Comparison of ENCODE assay signal across 8 mouse cellular contexts in the genomic region with DNA sequence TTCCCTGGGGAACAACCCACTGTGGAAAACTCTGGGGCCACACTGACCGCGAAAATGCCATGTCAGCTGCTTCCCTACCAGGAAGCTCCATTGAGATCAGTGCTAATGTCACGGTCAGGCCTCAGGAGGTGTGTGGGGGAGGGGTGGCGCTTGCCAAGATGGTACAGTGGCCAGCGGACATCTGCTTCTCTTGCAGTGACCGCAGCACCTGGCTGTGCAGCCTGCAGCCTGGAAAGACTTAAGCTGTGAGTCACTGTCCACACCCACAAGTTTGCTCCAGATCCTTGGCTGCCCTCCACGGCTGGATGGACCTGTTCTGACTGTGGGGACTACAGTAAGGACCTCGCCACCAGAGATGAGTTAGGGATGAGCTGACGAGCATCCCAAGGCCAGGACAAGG.
DNase-seq lines count a peak whose midpoint lies in the region; ATAC-seq and TF ChIP-seq lines count a peak whose summit lies in the region.

No protein-coding gene starts in this region.

- peaks cover 13% of the 10 kb centered on the region for H3K27me3 ChIP-seq in megakaryocyte, embryonic 14.5 days (replicated peaks)
- no peaks in the 10 kb centered on the region for H3K27me3 ChIP-seq in heart, postnatal 0 days (ENCODE audit: control insufficient read depth, insufficient read depth, low read length)
- no peaks in the 10 kb centered on the region for H3K27me3 ChIP-seq in myocyte (ENCODE audit: control insufficient read depth, insufficient read depth, insufficient read length)
- H3K27me3 ChIP-seq in forebrain, postnatal 0 days (ENCODE audit: insufficient read depth, low read length) = no peaks in the 10 kb centered on the region

- ATAC-seq in megakaryocyte, adult 5-6 weeks (ENCODE audit: poor library complexity, severe bottlenecking) = no peak
- ATAC-seq in heart, postnatal 0 days (ENCODE audit: insufficient read depth, low read depth) = 0 out of 2 replicates have a peak, but pooled peaks have one; percentile 17
- no peak for ATAC-seq in forebrain, postnatal 0 days

- no peaks in the 10 kb centered on the region for H3K36me3 ChIP-seq in megakaryocyte, embryonic 14.5 days (replicated peaks; ENCODE audit: low read length)
- no peaks in the 10 kb centered on the region for H3K36me3 ChIP-seq in heart, postnatal 0 days (replicated peaks; ENCODE audit: control insufficient read depth, insufficient read depth, low read length)
- peaks cover 7% of the 10 kb centered on the region for H3K36me3 ChIP-seq in myocyte (ENCODE audit: control insufficient read depth, insufficient read depth)
- no peaks in the 10 kb centered on the region for H3K36me3 ChIP-seq in forebrain, postnatal 0 days (ENCODE audit: insufficient read depth)

- peak; percentile 67 to 80 for DNase-seq in adrenal gland, postnatal 36 days
- peak; percentile 15 for DNase-seq in heart, postnatal 0 days (ENCODE audit: low spot score)
- DNase-seq in forebrain, postnatal 0 days = no peak
- no peak for DNase-seq in left cerebral cortex, adult 11 months (ENCODE audit: low spot score)
- no peak for DNase-seq in right cerebral cortex, postnatal 4 days

- peak overlapping the region; percentile 3 for H3K4me3 ChIP-seq in megakaryocyte, embryonic 14.5 days (replicated peaks)
- no peak overlapping the region for H3K4me3 ChIP-seq in heart, postnatal 0 days (ENCODE audit: low read depth, low read length)
- no peak overlapping the region for H3K4me3 ChIP-seq in myocyte
- H3K4me3 ChIP-seq in forebrain, postnatal 0 days (ENCODE audit: low read depth, low read length) = no peak overlapping the region

- no peaks in the 10 kb centered on the region for H3K79me2 ChIP-seq in myocyte (ENCODE audit: control insufficient read depth, insufficient read depth)

- peaks cover 49% of the 10 kb centered on the region for H3K9me3 ChIP-seq in megakaryocyte, embryonic 14.5 days
- no peaks in the 10 kb centered on the region; the same call in 1 of the 2 replicates for H3K9me3 ChIP-seq in heart, postnatal 0 days (replicated peaks; ENCODE audit: control insufficient read depth, low read length)
- no peaks in the 10 kb centered on the region for H3K9me3 ChIP-seq in forebrain, postnatal 0 days (ENCODE audit: low read length)

- no peaks in the 10 kb centered on the region for H3K4me1 ChIP-seq in megakaryocyte, embryonic 14.5 days
- peaks cover 5% of the 10 kb centered on the region; the same call in 1 of the 2 replicates for H3K4me1 ChIP-seq in heart, postnatal 0 days (ENCODE audit: control insufficient read depth, insufficient read depth)
- H3K4me1 ChIP-seq in forebrain, postnatal 0 days (ENCODE audit: insufficient read depth) = no peaks in the 10 kb centered on the region

- TF ChIP-seq CTCF in heart, postnatal 0 days (IDR thresholded peaks at IDR 0.05; ENCODE audit: low read depth) = no peak
- TF ChIP-seq CTCF in forebrain, postnatal 0 days (IDR thresholded peaks at IDR 0.05; ENCODE audit: low read depth) = no peak

- H3K4me2 ChIP-seq in heart, postnatal 0 days (ENCODE audit: low read depth, low read length) = no peak overlapping the region
- H3K4me2 ChIP-seq in myocyte (ENCODE audit: low read depth) = peak overlapping the region; percentile 59
- no peak overlapping the region for H3K4me2 ChIP-seq in forebrain, postnatal 0 days (ENCODE audit: low read depth)

- H3ac ChIP-seq in myocyte (ENCODE audit: control insufficient read depth, insufficient read length) = no peak overlapping the region

- 0 out of 2 replicates have a peak overlapping the region, but pooled peaks have one; percentile 13 for H3K27ac ChIP-seq in heart, postnatal 0 days (ENCODE audit: low read depth)
- H3K27ac ChIP-seq in forebrain, postnatal 0 days (ENCODE audit: low read depth, low read length) = no peak overlapping the region

- TF ChIP-seq POLR2A in myocyte (IDR thresholded peaks at IDR 0.05; ENCODE audit: insufficient read length, low read depth) = no peak

- H3K9ac ChIP-seq in heart, postnatal 0 days (replicated peaks; ENCODE audit: low read depth, low read length) = no peak overlapping the region
- H3K9ac ChIP-seq in forebrain, postnatal 0 days = no peak overlapping the region

- 61% methylated on average over 9 of the region's 9 CpGs for WGBS in heart, postnatal 0 days
- WGBS in forebrain, postnatal 0 days = 88% methylated on average over 9 of the region's 9 CpGs

- no peak for TF ChIP-seq EP300 in heart, postnatal 0 days (IDR thresholded peaks at IDR 0.05; ENCODE audit: low read depth)

TF ChIP-seq in myocyte, 11 proteins besides CTCF, POLR2A, EP300 and RAD21:
- peak; percentile 33 for TF ChIP-seq POLR2AphosphoS2 (IDR thresholded peaks at IDR 0.05; ENCODE audit: insufficient read length, low read depth)
- peak; percentile 100 for TF ChIP-seq TCF3 (IDR thresholded peaks at IDR 0.05; ENCODE audit: insufficient read length, low read depth)
- peak; percentile 73 to 100 (median 99) for TF ChIP-seq MYOD1 (IDR thresholded peaks at IDR 0.05; ENCODE audit: control insufficient read depth in 1 of 3, insufficient read length in 2 of 3, low read depth in 2 of 3)
- TF ChIP-seq SRF (IDR thresholded peaks at IDR 0.05; ENCODE audit: control insufficient read depth, insufficient read length, low read depth) = no peak
- peak; percentile 97 for TF ChIP-seq TCF12 (IDR thresholded peaks at IDR 0.05; ENCODE audit: insufficient read depth, poor library complexity, severe bottlenecking)
- peak; percentile 98 to 100 (median 100) for TF ChIP-seq MYOG (IDR thresholded peaks at IDR 0.05; ENCODE audit: control insufficient read depth in 1 of 3, insufficient read depth in 1 of 3, insufficient read length in 2 of 3, low read depth in 2 of 3)
- TF ChIP-seq USF1 (IDR thresholded peaks at IDR 0.05; ENCODE audit: low read depth) = no peak
TF ChIP-seq in myocyte: peak in this region for 5.

Comparison
In these comparisons a context has a peak if more than half of its experiments do, and no peak if none do; other contexts are left out.
1. DNase-seq: peak in adrenal gland, postnatal 36 days (2 of 2) and heart, postnatal 0 days (single experiment); none in forebrain, postnatal 0 days (single experiment), left cerebral cortex, adult 11 months (single experiment) and right cerebral cortex, postnatal 4 days (single experiment).